Mouse (Mus musculus) lung, postnatal 0 days (tissue): ENCODE data around the gene Mapkapk5.

Source experiments
- CTCF ChIP-seq: IDR thresholded peaks from 2 replicates; pipeline ENCODE4 v1.5.1; 2016; ENCODE audit warnings: antibody characterized with exemption, mild to moderate bottlenecking
- EP300 ChIP-seq: IDR thresholded peaks from 2 replicates; pipeline ENCODE4 v1.6.1; 2016; ENCODE audit warnings: antibody characterized with exemption, mild to moderate bottlenecking, control low read depth

GRCm38 (mm10) chr5:121594714-121595313 is 49.1 kb upstream of the Mapkapk5 start:
- TF ChIP-seq EP300 (no peak), CTCF (no peak)
